Mouse (Mus musculus): Measurements from ENCODE around the gene Wars2.

Wars2 gene

GRCm38 (mm10) chr3:99240811-99241738, 100.2 kb downstream of the Wars2 start:
- POLR2A ChIA-PET = interaction anchor here (0.9 to 7.0 kb wide), 8 partner anchors 11 to 25 kb away, joined by 3 to 44 read pairs (median 6); no protein-coding TSS in a partner anchor
- CTCF ChIA-PET = interaction anchor here in 2 of 4 experiments (1.0 to 1.4 kb wide), 4 partner anchors 7 to 14 kb away, joined by 3 to 5 read pairs (median 4); no protein-coding TSS in a partner anchor

- ChIA-PET CTCF (interaction anchor here in 2 of 4 experiments (1.0 to 1.3 kb wide), 2 partner anchors 9 kb away, joined by 3 to 4 read pairs; no protein-coding TSS in a partner anchor), POLR2A (interaction anchor here in 2 of 4 experiments (0.6 to 7.0 kb wide), 2 partner anchors 11 to 243 kb away, joined by 4 to 44 read pairs; no protein-coding TSS in a partner anchor)
Measured at GRCm38 (mm10) chr3:99242481-99242880, 101.6 kb downstream of the Wars2 start.

- CTCF ChIA-PET = no interaction called here
- POLR2A ChIA-PET = interaction anchor here in 1 of 4 experiments (1.0 to 7.0 kb wide), 3 partner anchors 8 to 10 kb away, joined by 3 to 44 read pairs (median 5); no protein-coding TSS in a partner anchor
Measured at GRCm38 (mm10) chr3:99245341-99245740, 104.5 kb downstream of the Wars2 start.

- CTCF ChIA-PET = no interaction called here
- POLR2A ChIA-PET = interaction anchor here in 1 of 4 experiments (1.2 kb wide), 1 partner anchor 16 kb away, joined by 4 read pairs; no protein-coding TSS in a partner anchor
Measured at GRCm38 (mm10) chr3:99246629-99247028, 105.8 kb downstream of the Wars2 start.

- CTCF ChIA-PET = no interaction called here
Measured at GRCm38 (mm10) chr3:99247586-99247985, 106.7 kb downstream of the Wars2 start.

GRCm38 (mm10) chr3:99247996-99248801, 107.3 kb downstream of the Wars2 start:
- ChIA-PET POLR2A (interaction anchor here in 1 of 4 experiments (0.6 to 1.4 kb wide), 3 partner anchors 9 to 13 kb away, joined by 3 read pairs; no protein-coding TSS in a partner anchor), CTCF (interaction anchor here in 2 of 4 experiments (1.0 to 1.9 kb wide), 3 partner anchors 9 to 39 kb away, joined by 3 to 5 read pairs (median 3); no protein-coding TSS in a partner anchor)

More at GRCm38 (mm10) chr3:99247586-99247985, 106.7 kb downstream of the Wars2 start:
- POLR2A ChIA-PET = interaction anchor here in 1 of 4 experiments (0.6 kb wide), 1 partner anchor 12 kb away, joined by 3 read pairs; no protein-coding TSS in a partner anchor

GRCm38 (mm10) chr3:99248831-99249550, 108.1 kb downstream of the Wars2 start:
- ChIA-PET POLR2A (interaction anchor here in 1 of 4 experiments (0.9 to 1.4 kb wide), 3 partner anchors 9 to 14 kb away, joined by 3 to 4 read pairs (median 3); no protein-coding TSS in a partner anchor), CTCF (interaction anchor here in 2 of 4 experiments (1.0 to 1.9 kb wide), 5 partner anchors 10 to 39 kb away, joined by 3 to 5 read pairs (median 3); no protein-coding TSS in a partner anchor)

GRCm38 (mm10) chr3:99249551-99249870, 108.6 kb downstream of the Wars2 start:
- ChIA-PET CTCF (interaction anchor here in 2 of 4 experiments (1.4 to 1.9 kb wide), 3 partner anchors 10 to 15 kb away, joined by 3 to 5 read pairs (median 4); no protein-coding TSS in a partner anchor), POLR2A (interaction anchor here in 2 of 4 experiments (0.6 to 1.4 kb wide), 4 partner anchors 8 to 71 kb away, joined by 3 to 4 read pairs (median 3); no protein-coding TSS in a partner anchor)

- ChIA-PET POLR2A (interaction anchor here in 2 of 4 experiments (0.6 to 0.9 kb wide), 3 partner anchors 11 to 71 kb away, joined by 3 to 4 read pairs (median 4); no protein-coding TSS in a partner anchor), CTCF (interaction anchor here in 2 of 4 experiments (1.4 to 1.9 kb wide), 3 partner anchors 11 to 16 kb away, joined by 3 to 5 read pairs (median 4); no protein-coding TSS in a partner anchor)
Measured at GRCm38 (mm10) chr3:99249906-99250305, 109.0 kb downstream of the Wars2 start.

- POLR2A ChIA-PET = interaction anchor here in 2 of 4 experiments (1.6 to 5.8 kb wide), 2 partner anchors 10 kb away, joined by 9 to 44 read pairs; partner anchors contain the start of gene Tbx15 (in 1 of the 2)
- CTCF ChIA-PET = no interaction called here
Measured at GRCm38 (mm10) chr3:99251271-99252165, 110.7 kb downstream of the Wars2 start.

GRCm38 (mm10) chr3:99252461-99253091, 111.7 kb downstream of the Wars2 start:
- ChIA-PET POLR2A (interaction anchor here in 3 of 4 experiments (0.6 to 5.8 kb wide), 10 partner anchors 10 to 1010 kb away, joined by 3 to 44 read pairs (median 7); partner anchors contain the start of gene Tbx15 (in 2 of the 3)), CTCF (interaction anchor here in 2 of 4 experiments (1.1 to 1.7 kb wide), 4 partner anchors 9 to 19 kb away, joined by 3 to 5 read pairs (median 4); no protein-coding TSS in a partner anchor)

GRCm38 (mm10) chr3:99253092-99253488, 112.2 kb downstream of the Wars2 start:
- POLR2A ChIA-PET = interaction anchor here (0.5 to 5.8 kb wide), 11 partner anchors 10 to 1010 kb away, joined by 3 to 44 read pairs (median 7); partner anchors contain the start of gene Tbx15 (in 2 of the 4)
- CTCF ChIA-PET = interaction anchor here in 3 of 4 experiments (0.6 to 2.0 kb wide), 9 partner anchors 9 to 906 kb away, joined by 3 to 8 read pairs (median 4); no protein-coding TSS in a partner anchor

- ChIA-PET CTCF (interaction anchor here in 3 of 4 experiments (0.6 to 2.0 kb wide), 10 partner anchors 8 to 905 kb away, joined by 3 to 8 read pairs (median 4); no protein-coding TSS in a partner anchor), POLR2A (interaction anchor here in 3 of 4 experiments (0.5 to 5.8 kb wide), 11 partner anchors 9 to 462 kb away, joined by 3 to 44 read pairs (median 7); partner anchors contain the start of gene Tbx15 (in 2 of the 3))
Measured at GRCm38 (mm10) chr3:99253497-99254451, 112.9 kb downstream of the Wars2 start.

- ChIA-PET CTCF (interaction anchor here in 2 of 4 experiments (0.9 to 2.0 kb wide), 2 partner anchors 14 to 19 kb away, joined by 3 to 7 read pairs; no protein-coding TSS in a partner anchor), POLR2A (interaction anchor here in 2 of 4 experiments (1.6 to 5.8 kb wide), 4 partner anchors 8 to 19 kb away, joined by 7 to 44 read pairs (median 8); partner anchors contain the start of gene Tbx15 (in 1 of the 2))
Measured at GRCm38 (mm10) chr3:99254559-99255151, 113.8 kb downstream of the Wars2 start.
